Mouse (Mus musculus) ES-E14 (cell line): Measurements from ENCODE around the gene Axin1. TPM values are rescaled to one million over a fixed set of nuclear protein-coding genes. Genes with fewer than 3 reads are reported as not detected.

Experiments used
- DNase-seq: peaks from one replicate; pipeline ENCODE4 v3.0.0-alpha.2; 2013; ENCODE audit warnings: low read depth, low spot score
- H3K27ac ChIP-seq: 2 replicates; pipeline ENCODE4 v1.5.1; 2012; ENCODE audit warnings: low read depth, mild to moderate bottlenecking, low read length, moderate library complexity, mixed read lengths; ENCODE audit not compliant: poor library complexity, insufficient read depth, severe bottlenecking
- H3K36me3 ChIP-seq: 2 replicates; pipeline ENCODE4 v1.6.1; 2012; ENCODE audit warnings: mild to moderate bottlenecking, low read length, moderate library complexity, mixed read lengths; ENCODE audit not compliant: control insufficient read depth, poor library complexity, insufficient read depth, severe bottlenecking
- H3K4me1 ChIP-seq, 2 experiments: fragments of 150-350 bp in 1 of 2; sonication (generic) in 1 of 2; 2 replicates each; pipeline ENCODE4 v1.6.1; 2012; ENCODE audit warnings: low read length in 2 of 2, mild to moderate bottlenecking in 1 of 2, mixed read lengths in 1 of 2; ENCODE audit not compliant: control insufficient read depth in 2 of 2, insufficient read depth in 2 of 2, poor library complexity in 1 of 2
- H3K4me3 ChIP-seq, 2 experiments: fragments of 150-350 bp in 1 of 2; sonication (generic) in 1 of 2; 2 replicates each; pipeline ENCODE4 v1.5.1; 2012; ENCODE audit warnings: low read length in 2 of 2, low read depth in 1 of 2, mild to moderate bottlenecking in 1 of 2, mixed read lengths in 1 of 2; ENCODE audit not compliant: insufficient read depth in 1 of 2, poor library complexity in 1 of 2, severe bottlenecking in 1 of 2
- H3K9ac ChIP-seq: 2 replicates; pipeline ENCODE4 v1.6.1; 2012; ENCODE audit warnings: low read depth, mild to moderate bottlenecking, low read length, mixed read lengths; ENCODE audit not compliant: poor library complexity, insufficient read depth, severe bottlenecking
- H3K9me3 ChIP-seq: fragments of 150-350 bp; sonication (generic); 2 replicates; pipeline ENCODE4 v1.6.1; 2012; ENCODE audit warnings: low read depth, mild to moderate bottlenecking, low read length; ENCODE audit not compliant: control insufficient read depth, insufficient read depth
- CHD2 ChIP-seq: IDR thresholded peaks from 2 replicates; pipeline ENCODE4 v1.6.1; 2014; ENCODE audit warnings: mild to moderate bottlenecking, low read depth, low read length, inconsistent platforms
- HCFC1 ChIP-seq: IDR thresholded peaks from 2 replicates; pipeline ENCODE4 v1.6.1; 2012; ENCODE audit warnings: low read length, inconsistent platforms, borderline replicate concordance; ENCODE audit not compliant: insufficient read depth
- MAFK ChIP-seq: IDR thresholded peaks from 2 replicates; pipeline ENCODE4 v1.6.1; 2014; ENCODE audit warnings: mild to moderate bottlenecking, low read depth, low read length, inconsistent platforms; ENCODE audit not compliant: insufficient read depth
- ZC3H11A ChIP-seq: IDR thresholded peaks from 2 replicates; pipeline ENCODE4 v1.6.1; 2012; ENCODE audit warnings: low read depth, mild to moderate bottlenecking, inconsistent platforms, low read length, borderline replicate concordance
- ZNF384 ChIP-seq: IDR thresholded peaks from 2 replicates; pipeline ENCODE4 v1.6.1; 2012; ENCODE audit warnings: low read depth, low read length, inconsistent platforms
- in situ Hi-C, 2 experiments: fragments of 600-800 bp; cut with MboI; formaldehyde crosslinking; loops; one replicate each; pipeline ENCODE4 v1.15.1; 2025; ENCODE audit warnings: low sequenced_read_pairs in 2 of 2, inconsistent platforms in 1 of 2; ENCODE audit not compliant: unreplicated experiment in 2 of 2
- total RNA-seq: library from RNA; depleted of rRNA; stranded (reverse); fragments of 300-350 nt; gene quantifications from 2 replicates; pipeline ENCODE4 v1.2.3, GENCODE M21; 2012

Axin1 gene
- total RNA-seq, 1 experiment = 33.6 TPM

GRCm38 (mm10) chr17:26115956-26116487, 22.5 kb upstream of the Axin1 start:
- TF ChIP-seq ZNF384 (no peak), MAFK (no peak), HCFC1 (no peak), ZC3H11A (no peak), CHD2 (no peak)
- no peak for DNase-seq
- Histone ChIP-seq H3K4me3 (no peak overlapping the region), H3K9me3 (no peaks in the 10 kb centered on the region), H3K9ac (peak overlapping the region; percentile 28; the same call in 1 of the 2 replicates), H3K4me1 (peaks cover 4 to 26% of the 10 kb centered on the region in 2 experiments), H3K27ac (no peak overlapping the region), H3K36me3 (peaks cover 39% of the 10 kb centered on the region)
- in situ Hi-C loops = no loop called here

- peak overlapping the region; percentile 0; the same call in 1 of the 2 replicates for H3K9ac ChIP-seq
- no peaks in the 10 kb centered on the region for H3K9me3 ChIP-seq
- in situ Hi-C loops = no loop called here
- DNase-seq = no peak
- H3K4me3 ChIP-seq = no peak overlapping the region
- H3K27ac ChIP-seq = no peak overlapping the region
- TF ChIP-seq ZC3H11A (no peak), MAFK (no peak), CHD2 (no peak), HCFC1 (no peak), ZNF384 (no peak)
- peaks cover 4 to 26% of the 10 kb centered on the region in 2 experiments for H3K4me1 ChIP-seq
- H3K36me3 ChIP-seq = peaks cover 46% of the 10 kb centered on the region
These were observed 21.8 kb upstream of the Axin1 start for GRCm38 (mm10) chr17:26116503-26117258.

GRCm38 (mm10) chr17:26119766-26120710, 18.4 kb upstream of the Axin1 start:
- TF ChIP-seq CHD2 (no peak), HCFC1 (no peak), MAFK (no peak), ZNF384 (no peak), ZC3H11A (no peak)
- no peak overlapping the region for H3K9ac ChIP-seq
- in situ Hi-C loops = no loop called here
- H3K27ac ChIP-seq = no peak overlapping the region
- H3K4me1 ChIP-seq = peaks cover 0 to 31% of the 10 kb centered on the region in 2 experiments; a peak in 2 of 4 replicates
- no peak overlapping the region for H3K4me3 ChIP-seq
- H3K9me3 ChIP-seq = no peaks in the 10 kb centered on the region
- H3K36me3 ChIP-seq = peaks cover 60% of the 10 kb centered on the region
- DNase-seq = no peak

- peaks cover 70% of the 10 kb centered on the region for H3K36me3 ChIP-seq
- H3K27ac ChIP-seq = no peak overlapping the region
- H3K4me3 ChIP-seq = no peak overlapping the region
- DNase-seq = no peak
- no peak overlapping the region for H3K9ac ChIP-seq
- in situ Hi-C loops = no loop called here
- peaks cover 0 to 18% of the 10 kb centered on the region in 2 experiments; a peak in 1 of 4 replicates for H3K4me1 ChIP-seq
- TF ChIP-seq ZNF384 (no peak), HCFC1 (no peak), CHD2 (no peak)
- H3K9me3 ChIP-seq = no peaks in the 10 kb centered on the region
These were observed 15.9 kb upstream of the Axin1 start for GRCm38 (mm10) chr17:26122431-26123140.
